Mouse (Mus musculus) adrenal gland, adult 18-20 months (tissue): ENCODE measurements around the gene 1810065E05Rik. TPM values are rescaled to one million over a fixed set of nuclear protein-coding genes. Genes with fewer than 3 reads are reported as not detected.

ENCODE experiments used
- DNase-seq, 2 experiments: peaks; one replicate each; pipeline ENCODE4 v3.0.0; 2021 to 2022; ENCODE audit warnings: low spot score in 2 of 2
- long read RNA-seq, 2 experiments: library from polyadenylated mRNA; stranded (forward); transcript quantifications; one replicate each; pipeline ENCODE4 v2.0.0; 2021
- total RNA-seq, 2 experiments: library from RNA; stranded (reverse); gene quantifications; 1 replicate in 1 of 2; 2 replicates in 1 of 2; pipeline ENCODE4 v1.2.3; 2021

Gene 1810065E05Rik
- total RNA-seq: not detected
- long read RNA-seq, experiment 1: 0 reads
- long read RNA-seq, experiment 2: 0 reads

DNA sequence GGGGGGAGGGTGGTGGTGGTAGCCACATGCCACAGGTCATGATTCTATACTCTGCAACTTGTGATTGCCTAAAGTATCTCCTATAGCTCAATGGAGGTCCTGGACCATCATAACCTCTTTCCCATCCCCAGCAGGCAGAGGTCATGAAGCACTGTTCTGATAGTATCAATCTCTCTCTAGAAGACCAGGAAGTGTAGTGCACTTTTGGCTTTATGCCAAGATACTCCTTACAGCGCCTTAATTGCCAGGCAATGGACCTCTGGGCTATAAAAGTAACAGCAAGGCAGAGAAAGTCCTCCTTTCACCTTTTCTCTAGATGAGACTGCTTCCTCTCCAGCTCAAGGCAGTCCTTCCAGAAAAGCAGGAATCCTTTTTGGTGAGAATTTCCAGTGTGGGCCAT, at the start of gene 1810065E05Rik:
1810065E05Rik (plus strand) TSS at position 297 of the 400 bp plus-strand sequence.
- DNase-seq: no peak

DNA sequence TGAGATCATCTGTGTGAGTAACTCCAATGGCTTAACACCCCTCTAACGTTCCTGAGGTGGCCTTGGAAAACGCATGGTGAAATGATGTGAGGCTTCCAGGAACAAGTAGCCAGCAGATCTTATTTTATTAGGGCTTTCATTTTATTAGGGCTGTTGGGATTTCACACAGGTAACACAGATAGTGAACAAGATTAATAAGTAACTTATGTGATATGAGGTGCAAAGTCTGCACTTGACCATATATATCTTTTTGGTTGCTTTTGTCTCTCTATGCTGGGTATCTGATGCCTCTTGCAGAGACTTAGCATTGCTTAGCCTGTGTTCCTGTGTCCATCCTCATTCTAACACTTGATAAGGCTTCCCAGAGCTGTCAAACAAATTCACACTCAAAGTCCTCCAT, 43.6 kb upstream of the 1810065E05Rik start:
- DNase-seq: no peak

DNA sequence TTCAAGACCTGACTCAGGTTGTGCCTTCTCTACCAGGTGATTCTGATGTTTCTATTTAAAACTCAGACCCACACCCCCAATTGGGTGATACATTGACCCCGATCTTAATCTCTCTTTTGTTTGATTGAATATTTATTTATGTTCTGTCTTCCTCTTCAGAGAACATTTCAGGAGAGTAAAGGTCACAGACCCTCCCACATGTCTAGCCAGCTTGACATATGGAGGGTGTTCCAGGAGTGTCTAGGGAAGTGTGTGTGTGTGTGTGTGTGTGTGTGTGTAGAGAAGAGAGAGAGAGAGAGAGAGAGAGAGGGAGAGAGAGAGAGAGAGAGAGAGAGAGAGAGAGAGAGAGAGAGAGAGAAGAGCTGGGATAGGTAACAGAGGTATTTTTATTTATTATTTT, 43.2 kb upstream of the 1810065E05Rik start:
- DNase-seq: no peak

DNA sequence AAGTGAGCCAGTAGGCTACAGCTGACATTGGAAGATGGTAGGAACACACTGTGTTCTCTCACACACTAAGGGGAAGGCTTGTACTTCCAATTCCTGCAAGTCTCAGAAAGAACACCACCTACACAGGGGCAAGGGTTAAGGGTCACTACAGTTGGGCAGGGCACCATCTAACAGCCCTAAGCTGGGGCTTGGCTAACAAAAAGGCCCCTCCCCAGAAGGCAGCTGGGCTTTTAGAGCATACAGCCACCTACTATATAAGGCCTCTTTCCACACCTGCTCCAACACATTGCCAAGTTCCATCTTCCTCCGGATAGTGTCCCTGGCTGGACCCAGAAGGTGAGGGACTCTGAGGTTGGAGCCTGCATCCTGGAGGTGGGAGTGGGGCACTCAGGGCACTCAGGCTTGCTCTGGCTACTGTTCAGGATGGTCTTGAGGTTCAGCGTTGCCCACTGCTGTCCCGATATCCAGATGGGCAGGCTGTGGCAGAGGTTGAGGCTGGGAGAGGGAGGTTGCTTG, 42.1 kb upstream of the 1810065E05Rik start, which contains the start of gene Lypd8:
Lypd8 (plus strand) TSS at position 281 of the 516 bp plus-strand sequence.
- DNase-seq: no peak

DNA sequence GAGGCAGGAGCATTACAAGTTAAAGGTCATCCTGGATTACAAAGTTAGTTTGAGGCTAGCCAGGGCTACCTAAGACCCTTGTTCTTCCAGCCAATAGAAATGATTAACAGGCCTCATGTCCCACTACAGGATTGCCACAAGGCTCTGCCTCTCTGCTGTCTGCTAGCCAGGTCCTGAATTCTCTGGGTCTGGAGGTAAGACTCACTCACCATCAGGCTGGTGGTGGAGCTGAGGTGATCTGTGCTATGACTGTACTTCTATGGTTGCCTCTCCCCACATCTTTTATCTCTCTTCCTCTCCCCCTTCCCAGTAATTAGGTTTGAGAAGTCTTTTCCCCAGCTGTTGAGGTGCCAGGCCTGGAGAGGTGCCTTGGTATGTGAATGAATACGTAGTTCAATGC, 41.4 kb upstream of the 1810065E05Rik start:
- DNase-seq: no peak

DNA sequence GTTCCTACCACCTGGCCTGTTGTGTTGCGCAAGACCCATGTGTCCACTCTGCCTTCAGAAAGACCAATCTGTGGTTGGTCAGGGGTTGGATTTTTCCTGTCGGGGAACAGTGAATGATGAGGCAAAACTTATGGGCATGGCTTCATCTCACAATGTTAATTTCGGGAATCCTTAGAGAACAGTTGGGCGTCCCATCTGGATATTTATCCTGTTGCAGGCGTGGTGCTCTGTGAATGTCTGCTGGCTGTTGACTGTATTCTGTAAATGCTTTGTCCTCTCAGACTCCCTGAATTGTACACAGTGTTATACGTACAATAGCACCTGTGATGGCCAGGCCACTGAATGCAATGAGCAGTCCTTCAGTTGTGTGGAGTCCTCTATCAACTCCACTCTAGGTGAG, 38.4 kb upstream of the 1810065E05Rik start:
- no peak for DNase-seq

DNA sequence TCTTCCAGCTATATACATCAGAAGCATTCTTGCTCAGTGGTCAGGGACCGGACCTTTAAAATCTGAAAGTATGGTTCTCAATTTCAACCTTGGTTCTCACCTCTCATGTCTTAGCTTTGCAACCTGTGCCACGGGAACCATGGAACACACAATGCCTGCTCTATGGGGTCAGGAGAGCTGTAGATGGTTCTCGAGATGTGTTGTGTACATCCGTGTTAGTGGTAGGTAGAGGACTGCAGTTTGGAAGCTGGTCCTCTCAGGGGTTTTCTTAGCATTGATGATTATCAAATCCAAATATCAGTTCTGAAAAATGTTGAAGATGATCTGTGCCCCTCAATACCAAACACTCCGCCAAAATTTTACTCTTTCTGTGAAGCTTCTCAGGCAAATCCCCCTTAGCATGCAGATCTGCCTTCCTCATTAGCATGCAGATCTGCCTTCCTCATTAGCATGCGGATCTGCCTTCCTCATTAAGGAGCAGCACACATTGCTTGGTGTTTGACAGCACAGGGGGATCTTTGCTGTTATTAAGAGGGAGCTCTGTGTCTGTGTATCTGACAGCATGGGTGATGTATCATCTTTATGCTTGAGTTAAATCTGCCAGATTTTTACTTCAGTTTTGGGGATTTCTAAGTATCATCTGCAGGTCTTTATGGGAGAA, 20.8 kb upstream of the 1810065E05Rik start:
- no peak for DNase-seq

DNA sequence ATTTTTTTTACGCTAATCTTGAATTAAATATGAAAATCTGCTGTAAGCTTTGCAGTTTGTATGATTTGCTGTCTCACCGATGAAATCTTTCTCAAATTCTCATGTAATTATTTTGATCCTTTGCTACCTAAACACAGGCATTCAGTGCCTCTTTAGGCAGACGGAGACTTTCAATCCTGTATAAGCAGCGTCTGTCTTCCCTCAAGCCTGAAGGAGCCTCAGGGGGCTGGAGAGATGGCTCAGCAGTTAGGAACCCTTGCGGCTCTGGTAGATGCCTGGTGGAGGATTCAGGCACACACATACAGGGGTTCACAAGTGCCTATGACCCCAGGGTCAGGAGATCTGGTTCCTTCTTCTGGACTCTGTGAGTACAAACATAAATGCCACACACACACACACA, 20.3 kb upstream of the 1810065E05Rik start:
- no peak for DNase-seq

DNA sequence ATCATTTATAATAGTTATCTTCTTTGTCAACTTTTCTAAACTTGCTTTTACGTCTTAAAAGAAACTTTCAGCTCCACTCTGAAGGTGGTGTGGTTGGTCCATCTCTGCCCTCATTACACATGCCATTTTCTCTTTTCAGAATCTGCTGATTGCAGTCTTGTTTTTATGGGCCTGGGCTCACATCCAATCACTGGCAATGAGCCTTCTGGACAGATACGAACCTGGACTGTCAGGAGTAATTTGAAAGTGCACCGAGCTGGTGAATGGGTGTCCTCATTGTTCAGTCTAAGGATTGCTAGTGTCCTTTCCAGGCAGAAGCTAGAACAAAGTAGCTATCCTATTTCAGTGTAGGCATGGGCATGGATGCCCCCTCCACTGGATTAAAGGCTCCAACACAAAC, 12.8 kb upstream of the 1810065E05Rik start:
- DNase-seq: no peak

DNA sequence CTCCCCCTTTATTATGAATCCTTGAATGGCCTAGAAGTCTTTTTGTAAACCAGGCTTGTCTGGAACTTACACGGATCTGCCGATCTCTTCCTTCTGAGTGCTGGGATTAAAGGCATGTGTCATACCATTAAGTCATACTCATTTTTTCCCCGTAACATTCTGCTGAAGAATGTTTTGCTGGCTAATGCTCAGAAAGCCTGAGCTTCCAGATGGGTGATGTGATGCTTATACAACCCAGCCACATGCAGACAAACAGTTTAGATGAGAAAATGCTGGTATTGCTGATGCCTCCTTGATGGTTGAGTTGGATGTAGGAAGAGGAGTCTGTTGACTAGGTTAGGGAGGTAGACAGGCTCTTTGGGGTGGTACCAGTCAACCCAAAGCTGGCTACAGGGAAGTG, 2.6 kb upstream of the 1810065E05Rik start:
- DNase-seq: no peak

DNA sequence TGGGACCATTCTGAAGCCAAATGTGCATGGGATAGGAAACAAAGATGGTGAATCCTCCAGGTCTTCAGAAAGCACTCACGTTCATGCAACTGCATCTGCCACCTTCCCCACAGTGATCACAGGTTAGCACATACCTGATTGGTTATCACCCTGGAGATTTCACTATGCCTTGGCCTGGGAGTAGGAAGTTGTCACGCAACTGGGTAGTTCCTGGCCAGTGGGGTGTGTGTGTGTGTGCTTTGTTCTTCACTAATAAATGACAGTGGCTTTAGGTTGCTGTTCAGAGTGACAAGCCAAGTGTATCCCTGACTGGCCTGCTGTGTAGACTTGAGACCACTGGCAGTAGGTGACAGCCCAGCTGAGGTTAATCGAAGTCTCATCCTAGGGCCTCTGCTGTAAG, 11.3 kb downstream of the 1810065E05Rik start, which contains the start of gene Gm12253:
Gm12253 (plus strand) TSS at position 301 of the 400 bp plus-strand sequence.
- no peak for DNase-seq

DNA sequence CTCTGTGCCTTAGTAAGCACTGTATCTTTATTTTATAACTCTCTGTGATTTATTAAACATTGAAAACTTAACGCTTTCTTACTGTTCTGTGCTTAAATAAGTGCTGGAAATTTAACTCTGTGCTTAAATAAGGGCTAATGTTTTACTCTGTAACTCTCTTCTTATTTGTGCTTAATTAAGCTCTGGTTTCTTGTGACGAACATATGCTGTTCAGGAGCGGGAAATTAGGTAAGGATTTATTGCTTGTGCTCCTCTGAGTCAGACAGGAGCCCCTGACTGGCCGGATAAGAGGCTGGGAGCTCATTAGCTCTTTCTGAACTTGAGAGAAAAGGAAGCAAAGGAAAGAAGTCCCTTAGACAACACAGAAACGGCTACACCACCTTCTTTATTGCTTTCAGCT, 17.0 kb downstream of the 1810065E05Rik start:
- no peak for DNase-seq

DNA sequence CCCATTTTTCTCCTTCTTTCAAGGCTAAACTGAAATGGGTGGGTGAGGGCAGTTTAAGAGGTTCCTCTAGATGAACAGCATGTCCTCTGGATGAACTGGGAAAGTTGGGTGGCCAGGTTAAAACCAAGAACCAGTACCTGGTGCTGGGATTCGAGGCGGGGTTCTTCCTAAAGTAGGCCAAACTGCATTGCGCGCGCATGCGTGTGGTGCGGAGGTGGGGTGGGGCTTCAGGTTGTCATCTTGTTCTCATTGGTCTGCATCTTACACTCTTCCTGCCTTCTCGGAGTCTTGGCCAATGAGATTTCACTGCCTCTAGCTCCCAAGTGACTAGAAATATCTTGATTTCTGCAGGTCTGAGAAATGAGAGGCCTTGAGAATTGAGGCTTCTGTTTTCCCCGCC, 31.8 kb downstream of the 1810065E05Rik start, which contains the start of gene Lypd9:
Lypd9 (minus strand) TSS at position 165 of the 400 bp plus-strand sequence.
- DNase-seq: no peak

DNA sequence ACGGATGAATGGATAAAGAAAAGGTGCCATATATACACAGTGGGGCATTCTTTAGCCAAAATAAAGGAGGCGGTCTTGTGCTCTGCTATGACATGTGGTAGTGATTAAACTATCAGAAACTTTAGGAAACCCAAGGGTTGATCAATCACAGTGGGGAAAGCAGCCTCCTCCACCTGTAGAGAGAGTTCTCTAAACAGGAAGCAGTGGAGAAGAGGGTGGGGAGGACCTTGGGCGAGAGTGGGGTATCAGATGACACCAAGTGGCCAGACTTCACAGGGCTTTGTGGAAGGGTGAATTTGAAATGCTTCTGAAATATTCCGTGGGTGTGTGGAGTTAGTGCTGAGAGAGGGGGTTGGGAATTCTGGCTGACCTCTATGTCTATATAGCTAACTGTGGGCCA, 32.7 kb downstream of the 1810065E05Rik start:
- no peak for DNase-seq

DNA sequence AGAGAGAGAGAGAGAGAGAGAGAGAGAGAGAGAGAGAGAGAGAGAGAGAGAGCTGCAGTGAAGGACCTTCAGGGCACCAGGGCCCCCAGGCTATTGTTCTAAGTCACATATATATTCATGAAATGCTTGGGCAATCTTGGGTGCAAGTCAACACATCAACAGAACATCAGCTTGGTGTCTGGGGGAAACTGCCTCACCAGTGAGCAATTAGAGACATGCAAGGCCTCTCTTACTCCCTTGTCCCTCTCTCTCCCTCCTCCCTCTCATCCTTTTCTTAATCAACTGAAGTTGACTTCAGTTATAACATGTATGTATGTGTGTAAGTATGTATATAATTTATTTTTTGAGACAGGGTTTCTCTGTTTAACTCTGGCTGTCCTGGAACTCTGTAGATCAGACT, 41.3 kb downstream of the 1810065E05Rik start, which contains the start of gene Olfr30:
Olfr30 (minus strand) TSS at position 101 of the 400 bp plus-strand sequence.
- no peak for DNase-seq

Other genes with a start within 250 kb of the 1810065E05Rik start
- 10 to 100 TPM; 56.9 to 69.4 TPM for gene Mrpl22, start 249.4 kb upstream of the 1810065E05Rik start, total RNA-seq
- 10 to 100 TPM; 14.0 to 30.2 TPM for gene Igtp, start 221.6 kb upstream of the 1810065E05Rik start, total RNA-seq
- 10 to 100 TPM; 11.5 to 25.9 TPM for gene Irgm2, start 221.5 kb upstream of the 1810065E05Rik start, total RNA-seq
- not detected for gene 4930438A08Rik, start 146.3 kb upstream of the 1810065E05Rik start, total RNA-seq
- 10 to 100 TPM; 10.5 to 11.9 TPM for gene Zfp692, start 114.0 kb upstream of the 1810065E05Rik start, total RNA-seq
- gene Zfp672, start 90.8 kb upstream of the 1810065E05Rik start, total RNA-seq: 10 to 100 TPM; 48.7 to 58.7 TPM
- gene Sh3bp5l, start 90.4 kb upstream of the 1810065E05Rik start, total RNA-seq: 10 to 100 TPM; 38.5 to 39.3 TPM
- not detected for gene Lypd8, start 42.1 kb upstream of the 1810065E05Rik start, total RNA-seq
- gene Gm12253, start 11.4 kb downstream of the 1810065E05Rik start, total RNA-seq: not detected
- gene Lypd9, start 31.8 kb downstream of the 1810065E05Rik start, total RNA-seq: not detected
- not detected for gene Olfr30, start 41.2 kb downstream of the 1810065E05Rik start, total RNA-seq
- gene Olfr332, start 71.4 kb downstream of the 1810065E05Rik start, total RNA-seq: not detected
- gene Olfr331, start 81.5 kb downstream of the 1810065E05Rik start, total RNA-seq: not detected
- under 1 TPM in 1 of 2 experiments, not detected in 1; 0.50 TPM for gene Olfr330, start 113.7 kb downstream of the 1810065E05Rik start, total RNA-seq
- under 1 TPM in 1 of 2 experiments, not detected in 1; 0.63 TPM for gene Olfr329-ps, start 125.3 kb downstream of the 1810065E05Rik start, total RNA-seq
- under 1 TPM in 1 of 2 experiments, not detected in 1; 0.13 TPM for gene Olfr328, start 134.5 kb downstream of the 1810065E05Rik start, total RNA-seq
- not detected for gene Olfr224, start 149.4 kb downstream of the 1810065E05Rik start, total RNA-seq
- gene Olfr325, start 156.6 kb downstream of the 1810065E05Rik start, total RNA-seq: not detected
- not detected for gene Olfr324, start 174.0 kb downstream of the 1810065E05Rik start, total RNA-seq
- gene 2210407C18Rik, start 195.0 kb downstream of the 1810065E05Rik start, total RNA-seq: not detected
- gene Olfr323, start 209.4 kb downstream of the 1810065E05Rik start, total RNA-seq: not detected
- not detected for gene Trim58, start 219.4 kb downstream of the 1810065E05Rik start, total RNA-seq
- gene Olfr322, start 237.7 kb downstream of the 1810065E05Rik start, total RNA-seq: not detected